Mouse (Mus musculus): Measurements from ENCODE around the gene Gm20715. TPM values are rescaled to one million over a fixed set of nuclear protein-coding genes. Genes with fewer than 3 reads are reported as not detected.
"Not testable (repeated sequence)": the region's sequence is repeated elsewhere in the genome, so short reads cannot be mapped to it uniquely, and the experiment has no call there.

Gene Gm20715
- total and polyA plus RNA-seq, 3 experiments: not detected

DNA sequence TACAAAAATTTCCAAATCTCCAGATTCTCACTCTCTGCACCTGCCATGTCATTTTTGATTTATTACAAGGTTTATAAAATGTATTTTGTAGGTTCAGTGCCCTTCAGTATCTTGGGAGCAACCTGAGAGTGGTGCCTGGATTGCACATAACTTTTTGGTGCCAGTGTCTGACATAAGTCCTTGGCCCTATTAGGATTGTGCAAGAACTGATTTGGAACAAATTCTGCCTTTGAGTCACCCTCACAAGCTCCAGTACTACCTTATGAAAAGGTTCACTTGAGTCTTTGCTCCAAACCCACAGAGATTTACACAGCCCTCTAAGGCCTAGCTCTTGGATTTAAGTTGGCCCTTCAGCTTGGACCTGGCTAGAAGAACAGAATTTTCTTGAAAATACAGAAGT is 56.9 kb downstream of the Gm20715 start, which contains the start of gene Olfr1346:
Olfr1346 (plus strand) TSS at position 151 of the 400 bp plus-strand sequence.
- no peaks in the 10 kb centered on the region for H3K27me3 ChIP-seq (ENCODE audit: control insufficient read depth, insufficient read depth, low read length)

DNA sequence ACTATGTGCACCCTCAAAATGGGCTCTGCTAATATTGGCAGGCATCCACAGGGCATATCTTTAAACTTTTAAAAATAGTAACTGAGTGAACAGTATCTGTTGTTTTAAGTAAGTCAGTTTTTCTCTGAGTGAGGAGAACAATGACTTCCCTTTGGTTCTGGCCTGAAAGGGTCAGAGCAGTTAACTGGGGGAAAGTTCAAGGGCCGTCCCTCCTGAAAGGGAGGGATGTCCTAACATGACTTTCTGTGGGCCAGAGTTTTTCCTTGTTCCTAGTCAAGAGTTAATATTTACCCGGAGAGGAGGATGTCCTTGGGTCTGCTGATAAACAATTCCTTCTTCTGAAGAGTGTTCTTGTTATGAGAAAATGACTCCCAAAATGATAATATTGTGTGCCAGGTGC is 67.6 kb downstream of the Gm20715 start:
- H3K27me3 ChIP-seq (ENCODE audit: control insufficient read depth, insufficient read depth, low read length); DNase-seq; H3K36me3 ChIP-seq (ENCODE audit: control insufficient read depth, insufficient read depth, low read length); H3K4me1 ChIP-seq (ENCODE audit: control insufficient read depth, insufficient read depth, low read length); H3K79me2 ChIP-seq (replicated peaks; ENCODE audit: control insufficient read depth, insufficient read depth, low read length); H3K9ac ChIP-seq (ENCODE audit: low read depth, low read length); H3K4me3 ChIP-seq; intact Hi-C loops (cut with DNase I); H3K27ac ChIP-seq: not testable (repeated sequence)
- WGBS: 45% methylated on average over 2 of the region's 2 CpGs

More for the DNA sequence above, 56.9 kb downstream of the Gm20715 start, which contains the start of gene Olfr1346:
- H3K36me3 ChIP-seq (ENCODE audit: control insufficient read depth, insufficient read depth, low read length): no peaks in the 10 kb centered on the region
- no peak for DNase-seq
- intact Hi-C loops (cut with DNase I): no loop called here
- H3K27ac ChIP-seq: no peak within 1 kb of the TSS
- no peaks in the 10 kb centered on the region for H3K79me2 ChIP-seq (replicated peaks; ENCODE audit: control insufficient read depth, insufficient read depth, low read length)
- H3K4me1 ChIP-seq (ENCODE audit: control insufficient read depth, insufficient read depth, low read length): no peaks in the 10 kb centered on the region
- no peak within 1 kb of the TSS for H3K9ac ChIP-seq (ENCODE audit: low read depth, low read length)
- H3K4me3 ChIP-seq: no peak within 1 kb of the TSS
- TF ChIP-seq EP300 (IDR thresholded peaks at IDR 0.05; ENCODE audit: insufficient read depth, low read depth, low read length) (no peak), CTCF (IDR thresholded peaks at IDR 0.05) (no peak), POLR2A (IDR thresholded peaks at IDR 0.05; ENCODE audit: insufficient read depth, low read depth, low read length) (no peak)

DNA sequence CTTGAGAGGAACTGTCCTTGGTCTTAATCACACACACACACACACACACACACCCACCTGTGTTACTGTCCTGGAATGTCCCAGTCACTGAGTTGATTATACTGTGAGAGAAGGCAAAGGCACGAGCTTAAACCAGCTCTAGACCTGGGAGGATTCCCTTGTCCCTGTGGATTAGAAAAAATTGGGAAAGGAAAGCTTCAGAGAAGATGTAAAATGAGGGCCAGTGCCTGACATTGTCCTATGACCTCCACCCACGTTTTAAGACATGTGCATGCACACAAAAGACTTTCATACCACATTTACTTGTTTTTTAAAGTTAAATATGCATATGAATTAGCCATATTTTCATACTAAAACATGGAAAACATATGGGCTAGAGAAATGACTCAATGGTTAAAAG is 76.8 kb downstream of the Gm20715 start, which contains the start of gene Olfr5:
Olfr5 (minus strand) TSS at position 101 of the 400 bp plus-strand sequence.
- no peak for DNase-seq
- H3K27me3 ChIP-seq (ENCODE audit: control insufficient read depth, insufficient read depth, low read length): no peaks in the 10 kb centered on the region
- no peaks in the 10 kb centered on the region for H3K36me3 ChIP-seq (ENCODE audit: control insufficient read depth, insufficient read depth, low read length)
- H3K27ac ChIP-seq: no peak within 1 kb of the TSS
- H3K9ac ChIP-seq (ENCODE audit: low read depth, low read length): no peak within 1 kb of the TSS
- TF ChIP-seq CTCF (IDR thresholded peaks at IDR 0.05) (no peak), POLR2A (IDR thresholded peaks at IDR 0.05; ENCODE audit: insufficient read depth, low read depth, low read length) (no peak), EP300 (IDR thresholded peaks at IDR 0.05; ENCODE audit: insufficient read depth, low read depth, low read length) (no peak)
- no peaks in the 10 kb centered on the region for H3K79me2 ChIP-seq (replicated peaks; ENCODE audit: control insufficient read depth, insufficient read depth, low read length)
- WGBS: 10% methylated on average over 2 of the region's 2 CpGs
- no peak within 1 kb of the TSS for H3K4me3 ChIP-seq
- H3K4me1 ChIP-seq (ENCODE audit: control insufficient read depth, insufficient read depth, low read length): no peaks in the 10 kb centered on the region
- intact Hi-C loops (cut with DNase I): no loop called here

Other genes with a start within 250 kb of the Gm20715 start
- 10 to 100 TPM; 11.0 to 12.7 TPM for gene Zfp444, start 238.1 kb upstream of the Gm20715 start, total RNA-seq (2021)
- 8.1 and 10.9 TPM in 2 replicates for gene Zfp444, start 238.1 kb upstream of the Gm20715 start, polyA plus RNA-seq (2012; rRNA removed)
- gene Galp, start 213.2 kb upstream of the Gm20715 start, total RNA-seq (2021): not detected
- gene Galp, start 213.2 kb upstream of the Gm20715 start, polyA plus RNA-seq (2012; rRNA removed): not detected in 2 replicates
- gene Zscan5b, start 188.0 kb upstream of the Gm20715 start, total RNA-seq (2021): not detected
- gene Zscan5b, start 188.0 kb upstream of the Gm20715 start, polyA plus RNA-seq (2012; rRNA removed): not detected in 2 replicates
- not detected for gene Epp13, start 157.6 kb upstream of the Gm20715 start, total RNA-seq (2021)
- gene Epp13, start 157.6 kb upstream of the Gm20715 start, polyA plus RNA-seq (2012; rRNA removed): not detected in 2 replicates
- gene Zfp667, start 123.7 kb upstream of the Gm20715 start, total RNA-seq (2021): 1 to 10 TPM; 3.6 to 4.6 TPM
- gene Zfp667, start 123.7 kb upstream of the Gm20715 start, polyA plus RNA-seq (2012; rRNA removed): 0.96 and 2.3 TPM in 2 replicates
- gene Zfp583, start 79.0 kb upstream of the Gm20715 start, total RNA-seq (2021): 1 to 10 TPM; 1.4 to 3.2 TPM
- gene Zfp583, start 79.0 kb upstream of the Gm20715 start, polyA plus RNA-seq (2012; rRNA removed): 1.2 and 1.7 TPM in 2 replicates
- gene Gm3854, start 66.5 kb upstream of the Gm20715 start, total RNA-seq (2021): under 1 TPM; 0.20 to 0.52 TPM
- gene Gm3854, start 66.5 kb upstream of the Gm20715 start, polyA plus RNA-seq (2012; rRNA removed): 0.08 and 0.12 TPM in 2 replicates
- 1 to 10 TPM; 1.6 to 3.4 TPM for gene Zfp78, start 47.0 kb upstream of the Gm20715 start, total RNA-seq (2021)
- 0.49 and 1.5 TPM in 2 replicates for gene Zfp78, start 47.0 kb upstream of the Gm20715 start, polyA plus RNA-seq (2012; rRNA removed)
- gene Zfp28, start 27.0 kb upstream of the Gm20715 start, total RNA-seq (2021): 1 to 10 TPM; 1.8 to 2.8 TPM
- gene Zfp28, start 27.0 kb upstream of the Gm20715 start, polyA plus RNA-seq (2012; rRNA removed): 2.6 and 4.1 TPM in 2 replicates
- gene Smim17, start 11.6 kb upstream of the Gm20715 start, total RNA-seq (2021): not detected
- gene Smim17, start 11.6 kb upstream of the Gm20715 start, polyA plus RNA-seq (2012; rRNA removed): not detected in 2 replicates
- not detected for gene Olfr1344, start 28.4 kb downstream of the Gm20715 start, total RNA-seq (2021)
- gene Olfr1344, start 28.4 kb downstream of the Gm20715 start, polyA plus RNA-seq (2012; rRNA removed): 0.15 TPM in 1 of 2 replicates, not detected in the other
- not detected for gene Olfr1336, start 45.9 kb downstream of the Gm20715 start, total RNA-seq (2021)
- gene Olfr1336, start 45.9 kb downstream of the Gm20715 start, polyA plus RNA-seq (2012; rRNA removed): not detected in 2 replicates
- not detected for gene Olfr1346, start 56.8 kb downstream of the Gm20715 start, total RNA-seq (2021)
- not detected in 2 replicates for gene Olfr1346, start 56.8 kb downstream of the Gm20715 start, polyA plus RNA-seq (2012; rRNA removed)
- gene Olfr5, start 76.7 kb downstream of the Gm20715 start, total RNA-seq (2021): not detected
- not detected in 2 replicates for gene Olfr5, start 76.7 kb downstream of the Gm20715 start, polyA plus RNA-seq (2012; rRNA removed)
- not detected for gene Olfr1347, start 89.5 kb downstream of the Gm20715 start, total RNA-seq (2021)
- not detected in 2 replicates for gene Olfr1347, start 89.5 kb downstream of the Gm20715 start, polyA plus RNA-seq (2012; rRNA removed)
- gene Olfr1348, start 98.5 kb downstream of the Gm20715 start, total RNA-seq (2021): not detected
- gene Olfr1348, start 98.5 kb downstream of the Gm20715 start, polyA plus RNA-seq (2012; rRNA removed): not detected in 2 replicates
- gene Olfr1349, start 112.7 kb downstream of the Gm20715 start, total RNA-seq (2021): not detected
- not detected in 2 replicates for gene Olfr1349, start 112.7 kb downstream of the Gm20715 start, polyA plus RNA-seq (2012; rRNA removed)
- gene Olfr1350, start 154.6 kb downstream of the Gm20715 start, total RNA-seq (2021): not detected
- gene Olfr1350, start 154.6 kb downstream of the Gm20715 start, polyA plus RNA-seq (2012; rRNA removed): not detected in 2 replicates

Data from heart, adult 2 months (tissue).